Mouse (Mus musculus) limb, embryonic 15.5 days (tissue): ENCODE results near the gene Adam23. TPM values are rescaled to one million over a fixed set of nuclear protein-coding genes. Genes with fewer than 3 reads are reported as not detected.

Experiments used
- ATAC-seq: fragments of 200-750 bp; cut with Nextera tagmentation; 2 replicates; pipeline ENCODE4 v1.8.0; 2017; ENCODE audit warnings: low read depth, moderate TSS enrichment; ENCODE audit not compliant: insufficient number of reproducible peaks, low FRiP score, low TSS enrichment
- H3K27ac ChIP-seq: fragments of 300-500 bp; sonication (generic); 2 replicates; pipeline ENCODE4 v1.5.1; 2015; ENCODE audit warnings: moderate library complexity, mild to moderate bottlenecking, inconsistent platforms
- H3K27me3 ChIP-seq: fragments of 300-500 bp; sonication (generic); 2 replicates; pipeline ENCODE4 v1.6.1; 2015; ENCODE audit warnings: inconsistent platforms
- H3K36me3 ChIP-seq: fragments of 300-500 bp; sonication (generic); 2 replicates; pipeline ENCODE4 v1.6.1; 2015; ENCODE audit warnings: inconsistent platforms
- H3K4me1 ChIP-seq: fragments of 300-500 bp; sonication (generic); 2 replicates; pipeline ENCODE4 v1.6.1; 2015; ENCODE audit warnings: inconsistent platforms
- H3K4me2 ChIP-seq: fragments of 300-500 bp; sonication (generic); 2 replicates; pipeline ENCODE4 v1.6.1; 2015; ENCODE audit warnings: mild to moderate bottlenecking, inconsistent platforms
- H3K4me3 ChIP-seq: fragments of 300-500 bp; sonication (generic); 2 replicates; pipeline ENCODE4 v1.5.1; 2015; ENCODE audit warnings: mild to moderate bottlenecking, inconsistent platforms
- H3K9ac ChIP-seq: fragments of 300-500 bp; sonication (generic); 2 replicates; pipeline ENCODE4 v1.6.1; 2015; ENCODE audit warnings: inconsistent platforms
- H3K9me3 ChIP-seq: fragments of 300-500 bp; sonication (generic); 2 replicates; pipeline ENCODE4 v1.6.1; 2016; ENCODE audit warnings: inconsistent platforms
- WGBS: fragments of 180-500 bp; shearing (Covaris S2); methylation state at CpG from one replicate; pipeline ENCODE4 v1.1.7; 2015; 5-methylcytosine and 5-hydroxymethylcytosine counted together
- polyA plus RNA-seq: library from polyadenylated mRNA; unstranded; fragments of >200 nt; fragmentation: Nextera tagmentation; extraction: Ambion mirVana; gene quantifications from 2 replicates; pipeline ENCODE4 v1.2.1, GENCODE M21; 2015

The Adam23 gene
- polyA plus RNA-seq, 1 experiment from 2014 or later = 2.5 TPM

- H3K4me2 ChIP-seq = no peak overlapping the region
- H3K27ac ChIP-seq = peak overlapping the region; percentile 38
These were observed 107.3 kb downstream of the Adam23 start for GRCm38 (mm10) chr1:63553039-63553438.

GRCm38 (mm10) chr1:63561772-63562520 is 116.3 kb downstream of the Adam23 start:
- Histone ChIP-seq H3K27ac (no peak overlapping the region), H3K4me2 (no peak overlapping the region), H3K27me3 (no peaks in the 10 kb centered on the region), H3K9ac (no peak overlapping the region), H3K9me3 (no peaks in the 10 kb centered on the region), H3K36me3 (no peaks in the 10 kb centered on the region), H3K4me1 (no peaks in the 10 kb centered on the region), H3K4me3 (no peak overlapping the region)
- no peak for ATAC-seq
- 54% methylated on average over 4 of the region's 4 CpGs for WGBS

More at GRCm38 (mm10) chr1:63553039-63553438, 107.3 kb downstream of the Adam23 start:
- Histone ChIP-seq H3K27me3 (no peaks in the 10 kb centered on the region), H3K4me1 (peaks cover 5% of the 10 kb centered on the region; the same call in 1 of the 2 replicates), H3K4me3 (no peak overlapping the region), H3K9ac (no peak overlapping the region), H3K36me3 (no peaks in the 10 kb centered on the region), H3K9me3 (no peaks in the 10 kb centered on the region)
- WGBS = 14% methylated on average over 5 of the region's 5 CpGs
- ATAC-seq = no peak

GRCm38 (mm10) chr1:63563928-63564327 is 118.2 kb downstream of the Adam23 start:
- H3K4me1 ChIP-seq = no peaks in the 10 kb centered on the region
- no peak overlapping the region for H3K27ac ChIP-seq
- ATAC-seq = no peak
- H3K4me2 ChIP-seq = no peak overlapping the region
- H3K9me3 ChIP-seq = no peaks in the 10 kb centered on the region
- no peak overlapping the region for H3K4me3 ChIP-seq
- no peaks in the 10 kb centered on the region for H3K36me3 ChIP-seq
- no peak overlapping the region for H3K9ac ChIP-seq
- 76% methylated on average over 4 of the region's 4 CpGs for WGBS
- H3K27me3 ChIP-seq = no peaks in the 10 kb centered on the region

DNA sequence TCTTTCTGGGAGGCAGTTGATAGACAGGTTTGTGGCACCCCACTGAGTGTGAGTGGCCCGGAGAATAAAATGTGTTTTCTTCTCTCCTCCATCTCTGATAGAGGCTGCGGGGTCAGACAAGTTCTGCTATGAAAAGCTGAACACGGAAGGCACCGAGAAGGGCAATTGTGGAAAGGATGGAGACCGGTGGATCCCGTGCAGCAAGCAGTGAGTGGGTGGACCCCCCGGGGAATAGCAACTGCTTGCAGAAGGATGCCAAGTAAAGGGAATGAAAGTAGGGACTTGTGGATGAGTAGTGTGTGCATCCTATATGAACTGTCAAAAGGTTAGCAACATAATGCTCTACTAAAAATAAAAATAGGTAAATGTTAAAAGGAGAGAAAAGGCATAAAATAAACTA is 120.8 kb downstream of the Adam23 start:
- Histone ChIP-seq H3K4me2 (no peak overlapping the region), H3K4me1 (no peaks in the 10 kb centered on the region), H3K27ac (no peak overlapping the region), H3K9ac (no peak overlapping the region), H3K4me3 (no peak overlapping the region), H3K9me3 (no peaks in the 10 kb centered on the region), H3K36me3 (no peaks in the 10 kb centered on the region), H3K27me3 (no peaks in the 10 kb centered on the region)
- 46% methylated on average over 7 of the region's 7 CpGs for WGBS
- no peak for ATAC-seq

DNA sequence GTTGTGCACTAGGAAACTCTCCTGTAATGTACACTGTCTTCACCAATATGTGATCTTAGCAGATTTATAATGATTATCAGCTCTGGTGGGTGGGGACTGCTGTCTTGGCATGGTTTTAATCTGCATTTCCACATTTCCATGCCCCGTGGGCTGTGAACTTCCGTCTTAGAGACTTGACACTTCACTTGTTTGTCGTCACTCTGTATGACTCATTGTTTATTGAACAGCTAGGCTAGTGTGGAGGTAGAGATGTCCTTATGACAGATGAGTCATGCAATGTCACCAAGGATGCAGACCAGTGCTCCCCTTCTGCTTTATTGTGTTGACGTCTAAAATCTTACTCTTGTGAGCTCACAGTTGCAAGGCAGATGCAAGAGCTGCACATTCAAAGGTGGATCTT is 121.3 kb downstream of the Adam23 start:
- no peak for ATAC-seq
- Histone ChIP-seq H3K27me3 (no peaks in the 10 kb centered on the region), H3K9me3 (no peaks in the 10 kb centered on the region), H3K9ac (no peak overlapping the region), H3K27ac (no peak overlapping the region), H3K36me3 (no peaks in the 10 kb centered on the region), H3K4me1 (no peaks in the 10 kb centered on the region), H3K4me2 (no peak overlapping the region), H3K4me3 (no peak overlapping the region)
- 56% methylated on average over 4 of the region's 4 CpGs for WGBS

- H3K4me2 ChIP-seq = no peak overlapping the region
- H3K27ac ChIP-seq = no peak overlapping the region
- 51% methylated on average over 7 of the region's 7 CpGs for WGBS
- H3K4me3 ChIP-seq = no peak overlapping the region
- H3K9me3 ChIP-seq = no peaks in the 10 kb centered on the region
- H3K36me3 ChIP-seq = no peaks in the 10 kb centered on the region
- H3K9ac ChIP-seq = no peak overlapping the region
- no peak for ATAC-seq
- H3K4me1 ChIP-seq = no peaks in the 10 kb centered on the region
- no peaks in the 10 kb centered on the region for H3K27me3 ChIP-seq
These were observed 126.5 kb downstream of the Adam23 start for GRCm38 (mm10) chr1:63572229-63572628.

GRCm38 (mm10) chr1:63573432-63573831 is 127.7 kb downstream of the Adam23 start:
- H3K36me3 ChIP-seq = no peaks in the 10 kb centered on the region
- H3K4me2 ChIP-seq = no peak overlapping the region
- no peak overlapping the region for H3K4me3 ChIP-seq
- 64% methylated on average over 6 of the region's 6 CpGs for WGBS
- H3K27ac ChIP-seq = no peak overlapping the region
- H3K9me3 ChIP-seq = no peaks in the 10 kb centered on the region
- no peak for ATAC-seq
- H3K27me3 ChIP-seq = no peaks in the 10 kb centered on the region
- H3K4me1 ChIP-seq = no peaks in the 10 kb centered on the region
- no peak overlapping the region for H3K9ac ChIP-seq

DNA sequence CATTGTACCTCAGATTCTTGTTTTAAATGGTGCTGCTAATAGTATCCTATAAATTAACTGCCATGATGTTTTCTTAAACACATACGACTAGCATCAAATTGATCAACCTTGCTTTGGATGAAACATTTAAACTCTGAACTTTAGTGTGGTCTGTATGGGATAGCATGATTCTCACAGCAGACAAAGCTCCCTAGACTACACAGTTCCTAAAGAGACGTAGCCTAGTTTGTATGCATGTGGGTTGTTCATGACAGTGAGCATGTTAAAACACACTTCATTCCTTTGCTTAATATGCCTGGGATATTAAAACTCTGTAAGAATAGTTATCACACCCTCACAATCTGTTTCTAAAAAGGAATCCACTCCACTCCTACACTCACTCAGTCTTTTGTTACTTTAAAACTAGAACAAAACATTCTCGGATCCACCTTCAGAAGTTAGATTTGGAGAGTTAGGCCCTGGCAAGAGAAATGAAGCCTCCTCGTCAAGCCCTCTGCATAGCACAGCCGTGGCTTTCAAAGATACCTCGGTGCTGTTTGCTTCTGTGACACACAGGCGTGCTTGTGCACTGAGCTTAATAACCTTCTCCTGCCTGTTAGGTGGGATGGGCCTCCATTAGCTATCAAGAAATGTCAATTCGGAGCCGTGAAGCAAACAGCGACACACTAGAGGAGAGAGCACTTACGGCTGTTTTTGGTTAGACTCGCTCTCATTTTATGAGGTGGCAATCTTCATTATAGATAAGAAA is 128.3 kb downstream of the Adam23 start:
- no peak overlapping the region for H3K4me2 ChIP-seq
- H3K9ac ChIP-seq = no peak overlapping the region
- no peak for ATAC-seq
- H3K9me3 ChIP-seq = no peaks in the 10 kb centered on the region
- WGBS = 45% methylated on average over 12 of the region's 12 CpGs
- H3K36me3 ChIP-seq = no peaks in the 10 kb centered on the region
- H3K27me3 ChIP-seq = no peaks in the 10 kb centered on the region
- H3K4me1 ChIP-seq = no peaks in the 10 kb centered on the region
- no peak overlapping the region for H3K27ac ChIP-seq
- H3K4me3 ChIP-seq = no peak overlapping the region

- Histone ChIP-seq H3K27ac (no peak overlapping the region), H3K27me3 (no peaks in the 10 kb centered on the region), H3K4me1 (no peaks in the 10 kb centered on the region), H3K9ac (no peak overlapping the region), H3K9me3 (no peaks in the 10 kb centered on the region), H3K4me2 (no peak overlapping the region), H3K36me3 (no peaks in the 10 kb centered on the region), H3K4me3 (no peak overlapping the region)
- 28% methylated on average over 5 of the region's 5 CpGs for WGBS
- ATAC-seq = no peak
These were observed 131.1 kb downstream of the Adam23 start for GRCm38 (mm10) chr1:63576803-63577202.

DNA sequence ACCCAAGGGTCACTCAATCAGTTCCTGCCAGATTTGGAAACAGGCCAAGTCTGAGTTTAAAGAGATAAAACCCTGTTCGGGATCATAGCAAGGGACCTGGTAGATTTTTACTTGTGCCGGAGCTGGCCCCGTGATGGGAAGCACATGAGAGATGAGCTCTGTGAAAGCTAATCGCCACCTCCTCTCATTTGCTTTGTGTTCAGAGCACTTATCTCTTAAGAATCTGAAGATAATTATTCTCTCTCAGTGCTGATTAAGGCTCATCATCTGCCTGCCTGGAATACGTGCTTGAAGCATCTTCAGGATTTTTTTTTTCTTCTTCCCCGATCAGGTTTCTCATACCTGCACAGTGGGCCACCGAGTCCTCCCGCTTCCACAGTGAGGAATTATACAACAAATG is 133.5 kb downstream of the Adam23 start:
- no peak overlapping the region for H3K27ac ChIP-seq
- no peaks in the 10 kb centered on the region for H3K27me3 ChIP-seq
- no peak overlapping the region for H3K4me2 ChIP-seq
- H3K9me3 ChIP-seq = no peaks in the 10 kb centered on the region
- H3K36me3 ChIP-seq = no peaks in the 10 kb centered on the region
- H3K4me1 ChIP-seq = no peaks in the 10 kb centered on the region
- no peak for ATAC-seq
- no peak overlapping the region for H3K4me3 ChIP-seq
- WGBS = 71% methylated on average over 8 of the region's 8 CpGs
- no peak overlapping the region for H3K9ac ChIP-seq

DNA sequence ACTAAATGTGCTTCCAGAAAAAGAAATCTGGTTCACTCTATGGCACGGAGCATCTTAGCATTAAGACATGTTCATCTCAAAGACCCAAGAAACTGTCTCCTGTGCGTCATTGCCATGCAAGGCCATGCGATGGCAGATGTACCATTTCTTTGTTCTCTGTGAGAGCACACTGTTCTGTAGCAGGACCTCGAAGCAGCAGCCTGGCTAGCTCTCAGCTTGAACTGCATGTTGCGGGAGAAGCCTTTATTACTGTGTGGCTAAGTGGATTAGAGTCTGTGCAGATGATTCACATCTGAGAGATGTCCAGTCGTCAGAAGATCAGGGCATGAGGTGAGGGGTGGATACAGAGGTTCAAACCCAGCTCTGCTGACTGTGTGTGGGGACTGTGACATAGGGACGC is 141.2 kb downstream of the Adam23 start:
- Histone ChIP-seq H3K9ac (no peak overlapping the region), H3K4me3 (no peak overlapping the region), H3K4me2 (no peak overlapping the region), H3K9me3 (no peaks in the 10 kb centered on the region), H3K27me3 (no peaks in the 10 kb centered on the region), H3K27ac (no peak overlapping the region), H3K36me3 (no peaks in the 10 kb centered on the region), H3K4me1 (no peaks in the 10 kb centered on the region)
- no peak for ATAC-seq
- WGBS = 67% methylated on average over 7 of the region's 7 CpGs

- Histone ChIP-seq H3K27me3 (no peaks in the 10 kb centered on the region), H3K9me3 (no peaks in the 10 kb centered on the region), H3K4me1 (no peaks in the 10 kb centered on the region), H3K36me3 (no peaks in the 10 kb centered on the region), H3K27ac (no peak overlapping the region), H3K4me3 (no peak overlapping the region), H3K4me2 (no peak overlapping the region), H3K9ac (no peak overlapping the region)
- ATAC-seq = no peak
- 46% methylated on average over 3 of the region's 3 CpGs for WGBS
These were observed 158.3 kb downstream of the Adam23 start for GRCm38 (mm10) chr1:63603870-63604500.
